Mouse (Mus musculus) MEL (cell line): ENCODE measurements around the gene Lrch3.
A peak's percentile ranks its signal among the peaks of the same experiment; 100 is the strongest.

Source experiments
- CHD1 ChIP-seq: IDR thresholded peaks from 2 replicates; pipeline ENCODE4 v1.6.1; 2012; ENCODE audit warnings: low read depth, mild to moderate bottlenecking, inconsistent platforms, low read length, improper control_type of control experiment
- CTCF ChIP-seq, 3 experiments: IDR thresholded peaks in 2 of 3; conservative IDR thresholded peaks in 1 of 3; 2 replicates each; pipeline ENCODE4 v1.5.1; 2011 to 2012; ENCODE audit warnings: low read length in 3 of 3, low read depth in 2 of 3, mild to moderate bottlenecking in 2 of 3, improper control_type of control experiment in 1 of 3, inconsistent platforms in 1 of 3, mixed read lengths in 1 of 3, moderate library complexity in 1 of 3; ENCODE audit not compliant: control insufficient read depth in 1 of 3, insufficient read depth in 1 of 3, poor library complexity in 1 of 3, severe bottlenecking in 1 of 3
- GABPA ChIP-seq: IDR thresholded peaks from 2 replicates; pipeline ENCODE4 v1.6.1; 2012; ENCODE audit warnings: low read depth, mild to moderate bottlenecking, inconsistent platforms, low read length, improper control_type of control experiment, moderate library complexity
- GATA1 ChIP-seq: IDR thresholded peaks from 2 replicates; pipeline ENCODE4 v1.6.1; 2011; ENCODE audit warnings: low read depth, low read length, improper control_type of control experiment
- POLR2AphosphoS5 ChIP-seq: IDR thresholded peaks from 2 replicates; pipeline ENCODE4 v1.6.1; 2012; ENCODE audit warnings: low read depth, borderline replicate concordance, mild to moderate bottlenecking, inconsistent platforms, low read length, moderate library complexity, mixed read lengths
- RAD21 ChIP-seq: IDR thresholded peaks from 2 replicates; pipeline ENCODE4 v1.6.1; 2011; ENCODE audit warnings: mild to moderate bottlenecking, low read depth, low read length, improper control_type of control experiment

- TF ChIP-seq CTCF (IDR thresholded peaks at IDR 0.05 in 2 of 3, conservative IDR thresholded peaks at IDR 0.05 in 1 of 3; ENCODE audit: control insufficient read depth in 1 of 3, insufficient read depth in 1 of 3, low read depth in 2 of 3, low read length in 3 of 3, poor library complexity in 1 of 3, severe bottlenecking in 1 of 3) (no peak), POLR2AphosphoS5 (no peak), RAD21 (no peak), GABPA (no peak), GATA1 (peak; percentile 51), CHD1 (no peak)
These were observed 66.3 kb downstream of the Lrch3 start for GRCm38 (mm10) chr16:32980227-32980626.
